36 mouse cellular contexts compared by ENCODE assay signal in the genomic region with DNA sequence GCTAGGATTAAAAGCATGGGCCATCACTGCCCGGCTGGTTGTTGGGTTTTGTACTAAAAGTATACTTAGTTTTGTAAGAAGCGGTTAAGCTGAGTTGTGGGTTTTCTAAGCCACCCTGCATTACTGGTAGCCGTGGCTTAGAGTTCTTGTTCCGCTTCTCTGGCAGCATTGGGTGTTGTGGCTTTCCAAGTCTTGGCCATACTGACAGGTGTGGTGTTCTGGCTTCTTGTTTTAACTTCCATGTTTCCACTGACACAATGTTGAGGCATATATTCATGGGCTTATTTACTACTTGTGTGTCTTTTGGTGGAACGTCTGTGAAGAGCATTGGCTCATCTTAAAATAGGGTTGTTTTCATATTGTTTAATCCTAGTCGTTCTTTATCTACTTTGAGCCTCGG. TPM values are rescaled to one million over a fixed set of nuclear protein-coding genes. Genes with fewer than 3 reads are reported as not detected.
DNase-seq lines count a peak whose midpoint lies in the region; ATAC-seq lines count a peak whose summit lies in the region.
"Had no signal": no experiment of that assay in that cellular context is flagged by ENCODE, and none has a peak within 500 bp of the region (broad histone marks: within the 10 kb centered on the region; RNA-seq: fewer than 3 reads in every experiment).

No protein-coding gene starts in this region.

- no peaks in the 10 kb centered on the region for H3K36me3 ChIP-seq in limb, embryonic 10.5 days
- H3K36me3 ChIP-seq: G1E; heart, embryonic 13.5 days; hindbrain, embryonic 10.5 days; hindbrain, embryonic 15.5 days; intestine, embryonic 15.5 days; limb, embryonic 12.5 days; liver, embryonic 15.5 days; neural tube, embryonic 13.5 days had no signal

- H3K27ac ChIP-seq in limb, embryonic 10.5 days = no peak overlapping the region
- H3K27ac ChIP-seq: forebrain, embryonic 13.5 days; heart, embryonic 13.5 days; hindbrain, embryonic 10.5 days; hindbrain, embryonic 15.5 days; intestine, embryonic 15.5 days; kidney, postnatal 0 days; limb, embryonic 12.5 days; liver, embryonic 15.5 days; neural tube, embryonic 13.5 days had no signal

- 93% methylated on average over 7 of the region's 7 CpGs for WGBS in limb, embryonic 10.5 days

- H3K27me3 ChIP-seq in limb, embryonic 10.5 days (ENCODE audit: low read depth, poor library complexity, severe bottlenecking) = no peaks in the 10 kb centered on the region
- H3K27me3 ChIP-seq: forebrain, embryonic 13.5 days; heart, embryonic 13.5 days; hindbrain, embryonic 15.5 days; intestine, embryonic 15.5 days; limb, embryonic 12.5 days; liver, embryonic 15.5 days; neural tube, embryonic 13.5 days had no signal

- H3K9me3 ChIP-seq in limb, embryonic 10.5 days (replicated peaks) = no peaks in the 10 kb centered on the region
- H3K9me3 ChIP-seq: forebrain, embryonic 13.5 days; heart, embryonic 13.5 days; hindbrain, embryonic 10.5 days; hindbrain, embryonic 15.5 days; intestine, embryonic 15.5 days; limb, embryonic 12.5 days; liver, embryonic 15.5 days; neural tube, embryonic 13.5 days had no signal

- H3K4me3 ChIP-seq in limb, embryonic 10.5 days = no peak overlapping the region
- H3K4me3 ChIP-seq: forebrain, embryonic 13.5 days; heart, embryonic 13.5 days; hindbrain, embryonic 10.5 days; hindbrain, embryonic 15.5 days; intestine, embryonic 15.5 days; limb, embryonic 12.5 days; liver, embryonic 15.5 days; neural tube, embryonic 13.5 days had no signal

- peak; percentile 38 for DNase-seq in lung, postnatal 36 days
- DNase-seq in lung, postnatal 4 days = no peak
- DNase-seq in layer of hippocampus, adult 9-10 months (ENCODE audit: low spot score) = no peak
- DNase-seq in limb, embryonic 10.5 days (ENCODE audit: low spot score) = no peak
- no peak for DNase-seq in cerebellum, postnatal 25 days
- DNase-seq: adrenal gland, postnatal 14 days; cerebellum, adult 18-20 months; cerebellum, postnatal 10 days; gastrocnemius, postnatal 10 days; heart, adult 18-20 months; heart, postnatal 10 days; kidney, adult 8-10 months; layer of hippocampus, adult 9-11 months; lung, embryonic 14.5 days; lung, postnatal 14 days; midbrain, embryonic 14.5 days; right cerebral cortex, postnatal 4 days; thymus, adult 2 months; thymus, postnatal 36 days had no signal

- H3K4me1 ChIP-seq in limb, embryonic 10.5 days = peaks cover 11% of the 10 kb centered on the region
- H3K4me1 ChIP-seq: forebrain, embryonic 13.5 days; hindbrain, embryonic 15.5 days; limb, embryonic 12.5 days; liver, embryonic 15.5 days; neural tube, embryonic 13.5 days had no signal

- ATAC-seq in hematopoietic stem cell, adult 5-6 weeks (replicated peaks in 1 of 2; ENCODE audit: insufficient read depth in 1 of 2, low FRiP score in 2 of 2, low TSS enrichment in 1 of 2, low read depth in 1 of 2, poor library complexity in 2 of 2, severe bottlenecking in 2 of 2) = peak; percentile 82 to 89
- peak; percentile 72 for ATAC-seq in monocyte, adult 5-6 weeks (replicated peaks; ENCODE audit: insufficient number of reproducible peaks, low FRiP score, low TSS enrichment, poor library complexity, severe bottlenecking)
- ATAC-seq: forebrain, embryonic 13.5 days; intestine, embryonic 15.5 days had no signal

RNA-seq across cellular contexts. Expression of a gene that starts 15.1 kb away (rescaled TPM):
- not detected in 2 replicates for total RNA-seq in hematopoietic stem cell, adult 5-6 weeks (2017)
- not detected in 3 replicates for total RNA-seq in monocyte, adult 5-6 weeks (2017)
- polyA plus RNA-seq in limb, embryonic 10.5 days (2016; fragmentation: Nextera tagmentation; extraction: Ambion mirVana) = not detected in 2 replicates
- total RNA-seq: adrenal gland, postnatal 14 days; G1E; gastrocnemius, postnatal 10 days; heart, adult 18-20 months; heart, postnatal 10 days; left cerebral cortex, postnatal 14 days; liver, adult 2 months had no signal
- polyA plus RNA-seq: embryonic facial prominence, embryonic 11.5 days; forebrain, embryonic 13.5 days; G1E; heart, embryonic 13.5 days; hindbrain, embryonic 10.5 days; hindbrain, embryonic 15.5 days; intestine, embryonic 15.5 days; kidney, postnatal 0 days; large intestine, adult 2 months; limb, embryonic 12.5 days; liver, adult 2 months; liver, embryonic 15.5 days; lung, embryonic 14.5 days; midbrain, embryonic 14.5 days; neural tube, embryonic 13.5 days; spleen, adult 2 months; thymus, adult 2 months had no signal

RNA-seq across cellular contexts. Expression of a gene that starts 31.4 kb away (rescaled TPM):
- 10.3 and 40.9 TPM in 2 replicates for total RNA-seq in hematopoietic stem cell, adult 5-6 weeks (2017)
- total RNA-seq in monocyte, adult 5-6 weeks (2017) = 5.0 to 42.9 TPM (median 14.7 TPM) in 3 replicates
- polyA plus RNA-seq in limb, embryonic 10.5 days (2016; fragmentation: Nextera tagmentation; extraction: Ambion mirVana) = 12.7 and 14.4 TPM in 2 replicates

RNA-seq across cellular contexts. Expression of a gene that starts 32.2 kb away (rescaled TPM):
- total RNA-seq in hematopoietic stem cell, adult 5-6 weeks (2017) = not detected in 2 replicates
- not detected in 3 replicates for total RNA-seq in monocyte, adult 5-6 weeks (2017)
- polyA plus RNA-seq in limb, embryonic 10.5 days (2016; fragmentation: Nextera tagmentation; extraction: Ambion mirVana) = not detected in 2 replicates
- total RNA-seq: adrenal gland, postnatal 14 days; G1E; gastrocnemius, postnatal 10 days; heart, adult 18-20 months; heart, postnatal 10 days; left cerebral cortex, postnatal 14 days; liver, adult 2 months had no signal
- polyA plus RNA-seq: embryonic facial prominence, embryonic 11.5 days; forebrain, embryonic 13.5 days; G1E; heart, embryonic 13.5 days; hindbrain, embryonic 10.5 days; hindbrain, embryonic 15.5 days; intestine, embryonic 15.5 days; kidney, postnatal 0 days; large intestine, adult 2 months; limb, embryonic 12.5 days; liver, adult 2 months; liver, embryonic 15.5 days; lung, embryonic 14.5 days; midbrain, embryonic 14.5 days; neural tube, embryonic 13.5 days; spleen, adult 2 months had no signal

RNA-seq across cellular contexts. Expression of a gene that starts 45.4 kb away (rescaled TPM):
- 71.6 and 116 TPM in 2 replicates for total RNA-seq in hematopoietic stem cell, adult 5-6 weeks (2017)
- 72.4 to 128 TPM (median 93.3 TPM) in 3 replicates for total RNA-seq in monocyte, adult 5-6 weeks (2017)
- 204 and 239 TPM in 2 replicates for polyA plus RNA-seq in limb, embryonic 10.5 days (2016; fragmentation: Nextera tagmentation; extraction: Ambion mirVana)
